Mouse (Mus musculus) neural tube, embryonic 11.5 days (tissue): ENCODE measurements around the gene Pom121. TPM values are rescaled to one million over a fixed set of nuclear protein-coding genes. Genes with fewer than 3 reads are reported as not detected.
"Not testable (repeated sequence)": the region's sequence is repeated elsewhere in the genome, so short reads cannot be mapped to it uniquely, and the experiment has no call there.

ENCODE experiments used
- ATAC-seq: fragments of 200-750 bp; cut with Nextera tagmentation; 2 replicates; pipeline ENCODE4 v1.8.0; 2017; ENCODE audit warnings: moderate number of reproducible peaks, mild to moderate bottlenecking, moderate TSS enrichment, moderate library complexity; ENCODE audit not compliant: insufficient read depth, low FRiP score, low TSS enrichment
- DNase-seq: peaks from one replicate; pipeline ENCODE4 v3.0.0-alpha.2; 2015; ENCODE audit warnings: low spot score
- H3K27ac ChIP-seq: fragments of 300-500 bp; sonication (generic); 2 replicates; pipeline ENCODE4 v1.5.1; 2014; ENCODE audit warnings: low read depth, mild to moderate bottlenecking, low read length
- H3K27me3 ChIP-seq: fragments of 300-500 bp; sonication (generic); 2 replicates; pipeline ENCODE4 v1.6.1; 2014; ENCODE audit warnings: mild to moderate bottlenecking, low read length, mixed read lengths; ENCODE audit not compliant: control insufficient read depth, insufficient read depth
- H3K36me3 ChIP-seq: fragments of 300-500 bp; sonication (generic); 2 replicates; pipeline ENCODE4 v1.6.1; 2014; ENCODE audit warnings: mild to moderate bottlenecking, low read length, moderate library complexity, mixed read lengths; ENCODE audit not compliant: control insufficient read depth, insufficient read depth
- H3K4me1 ChIP-seq: fragments of 300-500 bp; sonication (generic); 2 replicates; pipeline ENCODE4 v1.6.1; 2014; ENCODE audit warnings: low read length, mixed read lengths; ENCODE audit not compliant: control insufficient read depth, insufficient read depth
- H3K4me2 ChIP-seq: fragments of 300-500 bp; sonication (generic); 2 replicates; pipeline ENCODE4 v1.6.1; 2014; ENCODE audit warnings: low read depth, mild to moderate bottlenecking, moderate library complexity
- H3K4me3 ChIP-seq: fragments of 300-500 bp; sonication (generic); 2 replicates; pipeline ENCODE4 v1.5.1; 2014; ENCODE audit warnings: low read depth, low read length
- H3K9ac ChIP-seq: fragments of 300-500 bp; sonication (generic); 2 replicates; pipeline ENCODE4 v1.6.1; 2014; ENCODE audit warnings: mild to moderate bottlenecking, low read length
- H3K9me3 ChIP-seq: fragments of 300-500 bp; sonication (generic); 2 replicates; pipeline ENCODE4 v1.6.1; 2016; ENCODE audit warnings: low read length; ENCODE audit not compliant: control insufficient read depth
- WGBS: fragments of 180-500 bp; shearing (Covaris S2); extraction: QIAGEN DNeasy Blood & Tissue Kit; methylation state at CpG from one replicate; pipeline ENCODE4 v1.1.7; 2014; 5-methylcytosine and 5-hydroxymethylcytosine counted together
- polyA plus RNA-seq: library from polyadenylated mRNA; unstranded; fragments of >200 nt; fragmentation: Nextera tagmentation; extraction: Ambion mirVana; gene quantifications from 2 replicates; pipeline ENCODE4 v1.2.1, GENCODE M21; 2014

Gene Pom121
- polyA plus RNA-seq, 1 experiment from 2014 or later, result 19.9 TPM

DNA sequence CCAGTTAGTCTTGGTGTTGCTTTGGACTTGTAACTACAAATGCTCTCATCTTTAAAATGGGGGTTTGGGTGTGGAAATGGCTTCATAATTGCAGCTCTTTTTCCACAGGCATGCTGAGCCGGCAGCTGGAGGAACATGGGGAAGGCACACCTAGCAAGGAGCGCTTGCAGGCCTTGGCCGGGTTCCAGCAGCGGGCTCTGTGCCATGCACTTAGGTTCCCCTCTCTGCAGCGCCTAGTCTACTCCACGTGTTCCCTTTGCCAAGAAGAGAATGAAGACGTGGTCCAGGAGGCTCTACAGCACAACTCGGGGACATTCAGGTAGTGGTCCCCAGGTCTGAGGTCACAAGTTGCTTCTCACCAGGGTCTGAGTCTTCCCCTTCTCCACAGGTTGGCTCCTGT is 19.2 kb downstream of the Pom121 start:
- no peak for ATAC-seq
- no peak overlapping the region for H3K9ac ChIP-seq
- H3K4me2 ChIP-seq, result no peak overlapping the region
- H3K36me3 ChIP-seq, result peaks cover 23% of the 10 kb centered on the region
- DNase-seq, result no peak
- no peak overlapping the region for H3K4me3 ChIP-seq
- no peak overlapping the region for H3K27ac ChIP-seq
- no peaks in the 10 kb centered on the region for H3K9me3 ChIP-seq
- H3K4me1 ChIP-seq, result peaks cover 4% of the 10 kb centered on the region; the same call in 1 of the 2 replicates
- H3K27me3 ChIP-seq, result no peaks in the 10 kb centered on the region
- WGBS, result 91% methylated on average over 8 of the region's 8 CpGs

GRCm38 (mm10) chr5:135373601-135374000 is 20.7 kb downstream of the Pom121 start:
- Histone ChIP-seq H3K4me2 (no peak overlapping the region), H3K27ac (no peak overlapping the region), H3K27me3 (no peaks in the 10 kb centered on the region), H3K9me3 (no peaks in the 10 kb centered on the region), H3K36me3 (peaks cover 19% of the 10 kb centered on the region), H3K9ac (no peak overlapping the region), H3K4me3 (no peak overlapping the region), H3K4me1 (peaks cover 6% of the 10 kb centered on the region; the same call in 1 of the 2 replicates)
- WGBS, result 95% methylated on average over 5 of the region's 5 CpGs
- ATAC-seq (no peak), DNase-seq (no peak)

GRCm38 (mm10) chr5:135371195-135371594 is 23.2 kb downstream of the Pom121 start:
- no peak for ATAC-seq

GRCm38 (mm10) chr5:135369787-135370654 is 24.3 kb downstream of the Pom121 start, which contains the start of gene Nsun5:
Gene Nsun5 (plus strand): TSS chr5:135369953.
- under 1% methylated on average over 62 of the region's 64 CpGs for WGBS
- peak; percentile 67; the same call in 1 of the 2 replicates for ATAC-seq
- Histone ChIP-seq H3K9me3 (no peaks in the 10 kb centered on the region), H3K4me1 (peaks cover 6% of the 10 kb centered on the region; the same call in 1 of the 2 replicates), H3K27ac (peak within 1 kb of the TSS; percentile 63; the same call in 1 of the 2 replicates), H3K9ac (peak within 1 kb of the TSS; percentile 77), H3K4me2 (peak within 1 kb of the TSS; percentile 89), H3K36me3 (peaks cover 7% of the 10 kb centered on the region), H3K4me3 (peak within 1 kb of the TSS; percentile 85), H3K27me3 (no peaks in the 10 kb centered on the region)
- peak; percentile 98 for DNase-seq

More at GRCm38 (mm10) chr5:135371195-135371594, 23.2 kb downstream of the Pom121 start:
- Histone ChIP-seq H3K9me3 (no peaks in the 10 kb centered on the region), H3K4me3 (no peak overlapping the region), H3K4me1 (peaks cover 6% of the 10 kb centered on the region; the same call in 1 of the 2 replicates), H3K36me3 (peaks cover 15% of the 10 kb centered on the region), H3K27me3 (no peaks in the 10 kb centered on the region), H3K9ac (no peak overlapping the region), H3K4me2 (no peak overlapping the region), H3K27ac (no peak overlapping the region)
- DNase-seq, result no peak
- 97% methylated on average over 13 of the region's 13 CpGs for WGBS

- Histone ChIP-seq H3K4me3 (peak overlapping the region; percentile 85), H3K9ac (peak overlapping the region; percentile 77), H3K4me2 (peak overlapping the region; percentile 89), H3K27ac (peak overlapping the region; percentile 63; the same call in 1 of the 2 replicates)
- H3K27me3 ChIP-seq, H3K4me1 ChIP-seq, ATAC-seq, H3K9me3 ChIP-seq, DNase-seq, H3K36me3 ChIP-seq: not testable (repeated sequence)
- WGBS, result 60% methylated on average over 9 of the region's 9 CpGs
Observed at GRCm38 (mm10) chr5:135369196-135369595, 25.1 kb downstream of the Pom121 start.

GRCm38 (mm10) chr5:135368312-135368711 is 26.0 kb downstream of the Pom121 start:
- 83% methylated on average over 6 of the region's 6 CpGs for WGBS
- no peak for ATAC-seq

GRCm38 (mm10) chr5:135367841-135368240 is 26.5 kb downstream of the Pom121 start:
- Histone ChIP-seq H3K9ac (no peak overlapping the region), H3K36me3 (no peaks in the 10 kb centered on the region; the same call in 1 of the 2 replicates), H3K27ac (no peak overlapping the region), H3K9me3 (no peaks in the 10 kb centered on the region), H3K4me3 (no peak overlapping the region), H3K4me2 (no peak overlapping the region), H3K4me1 (peaks cover 6% of the 10 kb centered on the region; the same call in 1 of the 2 replicates), H3K27me3 (no peaks in the 10 kb centered on the region)
- ATAC-seq (no peak), DNase-seq (no peak)
- 53% methylated on average over 6 of the region's 6 CpGs for WGBS

More at GRCm38 (mm10) chr5:135368312-135368711, 26.0 kb downstream of the Pom121 start:
- no peaks in the 10 kb centered on the region for H3K27me3 ChIP-seq
- H3K36me3 ChIP-seq, result peaks cover under 1% of the 10 kb centered on the region
- no peak overlapping the region for H3K9ac ChIP-seq
- no peak overlapping the region for H3K4me3 ChIP-seq
- H3K4me2 ChIP-seq, result no peak overlapping the region
- no peaks in the 10 kb centered on the region for H3K9me3 ChIP-seq
- H3K4me1 ChIP-seq, result peaks cover 6% of the 10 kb centered on the region; the same call in 1 of the 2 replicates
- no peak for DNase-seq
- no peak overlapping the region for H3K27ac ChIP-seq

DNA sequence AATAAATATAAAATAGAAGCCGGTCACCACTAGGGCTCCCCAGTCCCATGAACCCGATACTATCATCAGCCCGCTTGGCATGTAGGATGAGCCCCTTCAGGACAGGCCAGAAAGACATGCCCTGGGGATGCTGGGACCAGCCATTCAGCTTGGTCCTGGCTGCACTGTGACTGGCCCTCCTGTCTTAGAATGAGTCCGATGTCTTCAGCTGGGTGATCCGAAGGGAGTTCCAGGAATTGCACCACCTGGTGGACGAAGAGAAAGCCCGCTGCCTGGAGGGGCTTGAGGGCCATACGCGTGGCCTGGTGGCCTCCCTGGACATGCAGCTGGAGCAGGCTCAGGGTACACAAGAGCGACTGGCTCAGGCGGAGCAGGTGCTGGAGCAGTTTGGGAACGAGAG is 30.8 kb downstream of the Pom121 start:
- H3K9me3 ChIP-seq, result no peaks in the 10 kb centered on the region
- 32% methylated on average over 12 of the region's 12 CpGs for WGBS
- DNase-seq, result peak; percentile 66
- no peaks in the 10 kb centered on the region for H3K36me3 ChIP-seq
- no peaks in the 10 kb centered on the region for H3K4me1 ChIP-seq
- H3K9ac ChIP-seq, result no peak overlapping the region
- H3K4me3 ChIP-seq, result no peak overlapping the region
- H3K27me3 ChIP-seq, result no peaks in the 10 kb centered on the region
- no peak overlapping the region for H3K4me2 ChIP-seq
- no peak for ATAC-seq
- H3K27ac ChIP-seq, result no peak overlapping the region
